Mouse (Mus musculus) heart, postnatal 0 days (tissue): Measurements from ENCODE around the gene Sucla2. TPM values are rescaled to one million over a fixed set of nuclear protein-coding genes. Genes with fewer than 3 reads are reported as not detected.
A peak's percentile ranks its signal among the peaks of the same experiment; 100 is the strongest.
"Not testable (repeated sequence)": the region's sequence is repeated elsewhere in the genome, so short reads cannot be mapped to it uniquely, and the experiment has no call there.

ENCODE experiments used
- ATAC-seq: fragments of 200-750 bp; cut with Nextera tagmentation; 2 replicates; pipeline ENCODE4 v1.8.0; 2017; ENCODE audit warnings: low read depth, moderate number of reproducible peaks, moderate library complexity; ENCODE audit not compliant: insufficient read depth
- DNase-seq: peaks from one replicate; pipeline ENCODE4 v3.0.0-alpha.2; 2016; ENCODE audit warnings: low spot score
- H3K27ac ChIP-seq: fragments of 300-500 bp; sonication (generic); 2 replicates; pipeline ENCODE4 v1.5.1; 2014; ENCODE audit warnings: low read depth, mild to moderate bottlenecking
- H3K27me3 ChIP-seq: fragments of 300-500 bp; sonication (generic); 2 replicates; pipeline ENCODE4 v1.6.1; 2014; ENCODE audit warnings: low read length, mixed read lengths; ENCODE audit not compliant: control insufficient read depth, insufficient read depth
- H3K36me3 ChIP-seq: fragments of 300-500 bp; sonication (generic); replicated peaks from 2 replicates; pipeline ENCODE4 v1.6.1; 2014; ENCODE audit warnings: low read length, mixed read lengths; ENCODE audit not compliant: control insufficient read depth, insufficient read depth
- H3K4me1 ChIP-seq: fragments of 300-500 bp; sonication (generic); 2 replicates; pipeline ENCODE4 v1.6.1; 2014; ENCODE audit warnings: antibody characterized with exemption; ENCODE audit not compliant: control insufficient read depth, insufficient read depth
- H3K4me2 ChIP-seq: fragments of 300-500 bp; sonication (generic); 2 replicates; pipeline ENCODE4 v1.6.1; 2014; ENCODE audit warnings: low read depth, mild to moderate bottlenecking, low read length, moderate library complexity
- H3K4me3 ChIP-seq: fragments of 300-500 bp; sonication (generic); 2 replicates; pipeline ENCODE4 v1.5.1; 2014; ENCODE audit warnings: low read depth, low read length
- H3K9ac ChIP-seq: fragments of 300-500 bp; sonication (generic); replicated peaks from 2 replicates; pipeline ENCODE4 v1.6.1; 2014; ENCODE audit warnings: low read depth, low read length, mixed read lengths
- H3K9me3 ChIP-seq: fragments of 300-500 bp; sonication (generic); replicated peaks from 2 replicates; pipeline ENCODE4 v1.6.1; 2016; ENCODE audit warnings: low read length; ENCODE audit not compliant: control insufficient read depth
- CTCF ChIP-seq: IDR thresholded peaks from 2 replicates; pipeline ENCODE4 v1.5.1; 2016; ENCODE audit warnings: antibody characterized with exemption, control low read depth, low read depth
- EP300 ChIP-seq: IDR thresholded peaks from 2 replicates; pipeline ENCODE4 v1.6.1; 2016; ENCODE audit warnings: antibody characterized with exemption, low read depth
- WGBS: fragments of 180-500 bp; shearing (Covaris S2); extraction: QIAGEN DNeasy Blood & Tissue Kit; methylation state at CpG from one replicate; pipeline ENCODE4 v1.1.7; 2014; 5-methylcytosine and 5-hydroxymethylcytosine counted together
- polyA plus RNA-seq: library from polyadenylated mRNA; unstranded; fragments of >200 nt; fragmentation: Nextera tagmentation; extraction: Ambion mirVana; gene quantifications from 2 replicates; pipeline ENCODE4 v1.2.1, GENCODE M21; 2015
- total RNA-seq: library from RNA; depleted of rRNA; stranded (reverse); fragments of >200 nt; gene quantifications from 2 replicates; pipeline ENCODE4 v1.2.3, GENCODE M21; 2014; ENCODE audit warnings: low replicate concordance

The Sucla2 gene
- total and polyA plus RNA-seq, 2 experiments from 2014 or later, result 229 to 449 TPM

- TF ChIP-seq EP300, result no peak
- peak; percentile 100 for TF ChIP-seq CTCF
- peaks cover 8% of the 10 kb centered on the region; the same call in 1 of the 2 replicates for H3K4me1 ChIP-seq
- H3K36me3 ChIP-seq, result peaks cover 8% of the 10 kb centered on the region
- WGBS, result 1% methylated on average over 41 of the region's 41 CpGs
- H3K27ac ChIP-seq, result peak within 1 kb of the TSS; percentile 52; the same call in 1 of the 2 replicates
- H3K4me2 ChIP-seq, result peak within 1 kb of the TSS; percentile 74
- H3K4me3 ChIP-seq, result peak within 1 kb of the TSS; percentile 90
- DNase-seq (peak; percentile 96), ATAC-seq (peak; percentile 96)
- H3K9me3 ChIP-seq, result no peaks in the 10 kb centered on the region
- H3K27me3 ChIP-seq, result no peaks in the 10 kb centered on the region
- peak within 1 kb of the TSS; percentile 83 for H3K9ac ChIP-seq
These were observed 15.2 kb upstream of the Sucla2 start, which contains the start of gene Med4 for GRCm38 (mm10) chr14:73509765-73510423. Gene Med4, plus strand, starts transcription at chr14:73510025.

DNA sequence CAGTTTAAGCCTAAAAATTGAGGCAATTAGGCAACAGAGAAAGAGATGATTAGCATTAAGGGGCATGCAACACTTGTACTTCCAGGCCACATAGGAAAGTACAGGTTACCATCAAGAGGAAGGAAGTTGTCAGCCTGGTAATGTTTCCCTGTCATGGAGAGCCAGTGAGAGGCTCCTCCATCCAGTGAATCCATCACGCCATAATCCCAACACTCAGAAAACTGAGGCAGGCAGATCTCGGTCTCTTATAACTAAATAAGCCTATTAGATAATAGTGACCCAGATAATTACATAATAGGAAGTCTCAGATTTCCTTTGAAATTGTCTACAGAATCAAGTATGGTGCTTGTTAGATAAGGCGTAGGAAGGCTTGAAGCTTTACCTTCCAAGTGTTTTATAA lies 983 bp upstream of the Sucla2 start:
- TF ChIP-seq EP300, result no peak
- TF ChIP-seq CTCF, result no peak
- no peaks in the 10 kb centered on the region for H3K36me3 ChIP-seq
- peak overlapping the region; percentile 52; the same call in 1 of the 2 replicates for H3K4me2 ChIP-seq
- peak overlapping the region; percentile 66 for H3K4me3 ChIP-seq
- H3K4me1 ChIP-seq, result no peaks in the 10 kb centered on the region
- no peak overlapping the region for H3K9ac ChIP-seq
- no peaks in the 10 kb centered on the region for H3K9me3 ChIP-seq
- ATAC-seq (no peak), DNase-seq (no peak)
- H3K27me3 ChIP-seq, result no peaks in the 10 kb centered on the region
- H3K27ac ChIP-seq, result no peak overlapping the region
- WGBS, result 65% methylated on average over 3 of the region's 3 CpGs

- WGBS, result 76% methylated on average over 3 of the region's 3 CpGs
- ATAC-seq, result not testable (repeated sequence)
These were observed 3.5 kb downstream of the Sucla2 start for GRCm38 (mm10) chr14:73528661-73529060.

GRCm38 (mm10) chr14:73533755-73534465 lies 8.8 kb downstream of the Sucla2 start:
- WGBS, result 57% methylated on average over 6 of the region's 6 CpGs
- DNase-seq (no peak), ATAC-seq (no peak)
- H3K4me2 ChIP-seq, result no peak overlapping the region
- H3K4me1 ChIP-seq, result no peaks in the 10 kb centered on the region
- no peaks in the 10 kb centered on the region for H3K9me3 ChIP-seq
- H3K27me3 ChIP-seq, result no peaks in the 10 kb centered on the region
- TF ChIP-seq EP300 (no peak), CTCF (no peak)
- no peaks in the 10 kb centered on the region for H3K36me3 ChIP-seq
- H3K4me3 ChIP-seq, result no peak overlapping the region
- H3K9ac ChIP-seq, result no peak overlapping the region
- no peak overlapping the region for H3K27ac ChIP-seq

More at GRCm38 (mm10) chr14:73528661-73529060, 3.5 kb downstream of the Sucla2 start:
- H3K9ac ChIP-seq, H3K4me2 ChIP-seq, H3K9me3 ChIP-seq, H3K27me3 ChIP-seq, H3K36me3 ChIP-seq, H3K4me3 ChIP-seq, DNase-seq, H3K27ac ChIP-seq, H3K4me1 ChIP-seq: not testable (repeated sequence)

DNA sequence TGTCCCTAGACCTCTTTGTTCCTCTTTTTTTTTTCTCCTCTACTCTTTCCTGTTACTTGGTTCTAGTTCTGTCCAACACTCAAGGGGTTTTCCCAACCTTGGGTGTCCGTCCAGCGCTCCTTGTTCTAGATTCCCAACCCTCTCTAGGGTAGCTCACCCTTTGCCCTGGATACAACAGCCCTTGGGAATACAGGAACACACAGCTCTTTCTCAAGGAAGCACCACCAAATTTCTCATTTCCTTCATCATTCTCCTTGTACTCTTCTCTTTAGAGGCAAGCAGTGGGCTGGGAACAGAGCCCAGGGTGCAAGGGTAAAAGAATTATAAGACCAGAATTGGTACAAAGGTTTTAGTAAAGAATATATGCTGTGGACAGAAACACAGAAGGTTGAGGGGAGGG lies 10.5 kb downstream of the Sucla2 start:
- no peaks in the 10 kb centered on the region for H3K36me3 ChIP-seq
- no peaks in the 10 kb centered on the region for H3K9me3 ChIP-seq
- no peak overlapping the region for H3K9ac ChIP-seq
- ATAC-seq, result no peak
- H3K4me2 ChIP-seq, result no peak overlapping the region
- no peaks in the 10 kb centered on the region for H3K4me1 ChIP-seq
- no peaks in the 10 kb centered on the region for H3K27me3 ChIP-seq
- no peak for DNase-seq
- WGBS, result 79% methylated on average over 2 of the region's 2 CpGs
- no peak overlapping the region for H3K4me3 ChIP-seq
- TF ChIP-seq CTCF, result no peak
- TF ChIP-seq EP300, result no peak
- H3K27ac ChIP-seq, result no peak overlapping the region
